Mouse (Mus musculus) cerebellum, adult 2 months (tissue): ENCODE measurements around the gene Hoxa3. TPM values are rescaled to one million over a fixed set of nuclear protein-coding genes. Genes with fewer than 3 reads are reported as not detected.

Experiments
- DNase-seq, 2 experiments: peaks; one replicate each; pipeline ENCODE4 v3.0.0; 2021
- H3K27ac ChIP-seq: fragments of 200-500 bp; 2 replicates; pipeline ENCODE4 v1.5.1; 2012; ENCODE audit warnings: low read length, control low read depth, inconsistent platforms; ENCODE audit not compliant: insufficient read depth
- H3K27me3 ChIP-seq: fragments of 200-500 bp; 2 replicates; pipeline ENCODE4 v1.6.1; 2012; ENCODE audit warnings: inconsistent platforms, mild to moderate bottlenecking, low read length, moderate library complexity; ENCODE audit not compliant: control insufficient read depth, insufficient read depth
- H3K4me1 ChIP-seq: fragments of 200-500 bp; 2 replicates; pipeline ENCODE4 v1.6.1; 2011; ENCODE audit warnings: low read length; ENCODE audit not compliant: control insufficient read depth, insufficient read depth
- H3K4me3 ChIP-seq: fragments of 200-500 bp; replicated peaks from 2 replicates; pipeline ENCODE3; 2011; ENCODE audit warnings: mild to moderate bottlenecking, low read depth, low read length, control low read depth; ENCODE audit not compliant: insufficient read depth
- CTCF ChIP-seq: fragments of 200-500 bp; IDR thresholded peaks from 2 replicates; pipeline ENCODE4 v1.5.1; 2011; ENCODE audit warnings: low read depth, mild to moderate bottlenecking, control low read depth, low read length, moderate library complexity, borderline replicate concordance; ENCODE audit not compliant: insufficient read depth
- POLR2A ChIP-seq: fragments of 200-500 bp; IDR thresholded peaks from 2 replicates; pipeline ENCODE4 v1.6.1; 2011; ENCODE audit warnings: low read length, control low read depth, borderline replicate concordance; ENCODE audit not compliant: insufficient read depth
- WGBS: fragments of 180-500 bp; shearing (Covaris S2); methylation state at CpG from one replicate; pipeline ENCODE4 v1.1.7; 2018; 5-methylcytosine and 5-hydroxymethylcytosine counted together
- polyA plus RNA-seq: library from polyadenylated mRNA; depleted of rRNA; stranded (reverse); fragments of >200 nt; gene quantifications from 2 replicates; pipeline ENCODE4 v1.2.3, GENCODE M21; 2012; rRNA removed

The Hoxa3 gene
- polyA plus RNA-seq, 1 experiment, result 2.2 TPM

DNA sequence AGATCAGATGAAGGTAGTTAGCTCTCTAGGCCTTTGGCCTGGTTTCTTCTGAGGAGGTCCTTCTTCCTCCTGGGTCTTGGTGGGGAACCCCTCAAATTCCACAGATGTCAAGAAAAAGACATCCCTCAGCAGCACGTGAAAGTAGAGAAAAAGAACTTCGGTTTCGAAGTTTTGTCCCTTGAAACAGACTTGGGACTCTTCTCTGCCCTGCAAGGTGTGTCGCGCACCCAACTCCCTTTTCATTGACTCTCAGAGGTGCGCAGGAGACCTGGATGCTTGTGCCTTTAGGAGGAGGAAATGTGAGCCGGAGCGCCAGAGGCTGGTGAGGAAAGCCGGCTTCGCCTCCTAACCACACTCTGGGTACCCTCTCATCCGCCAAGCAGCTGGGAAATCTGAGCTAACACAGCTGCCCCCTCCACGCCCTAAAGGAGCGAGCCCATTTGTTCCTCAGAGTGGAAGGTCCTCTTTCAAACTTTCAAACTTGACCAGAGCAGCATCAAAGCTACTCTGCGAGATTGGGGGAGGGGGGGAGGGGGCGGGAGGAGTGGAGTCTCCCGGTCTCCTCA is 62.7 kb downstream of the Hoxa3 start:
- DNase-seq, result no peak
- Histone ChIP-seq H3K4me1 (no peaks in the 10 kb centered on the region), H3K27me3 (peaks cover 6% of the 10 kb centered on the region; the same call in 1 of the 2 replicates), H3K4me3 (no peak overlapping the region), H3K27ac (no peak overlapping the region)
- no peak for TF ChIP-seq CTCF
- no peak for TF ChIP-seq POLR2A
- 13% methylated on average over 16 of the region's 16 CpGs for WGBS

DNA sequence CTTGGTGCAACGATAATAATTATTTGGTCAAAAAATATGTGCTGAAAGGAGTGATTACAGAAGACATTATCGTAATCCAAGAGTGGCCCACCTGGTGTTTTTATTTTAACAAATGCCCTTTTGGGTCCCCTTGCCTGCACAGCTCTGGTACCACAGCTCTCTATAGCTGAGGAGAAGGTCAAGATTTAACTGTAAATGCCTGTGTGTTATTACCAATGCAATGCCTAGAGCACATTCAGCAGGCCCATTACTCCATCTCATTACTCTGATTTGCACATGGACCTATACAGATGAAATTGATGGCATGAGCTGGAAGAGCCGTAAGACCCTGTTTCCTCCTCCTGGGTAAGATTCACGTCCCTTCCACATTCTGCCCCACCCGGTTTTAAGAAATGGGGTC is 74.0 kb downstream of the Hoxa3 start:
- DNase-seq, result no peak
- Histone ChIP-seq H3K27me3 (no peaks in the 10 kb centered on the region; the same call in 1 of the 2 replicates), H3K4me1 (no peaks in the 10 kb centered on the region), H3K4me3 (no peak overlapping the region), H3K27ac (no peak overlapping the region)
- WGBS, result 90% methylated on average over 5 of the region's 5 CpGs
- TF ChIP-seq CTCF (no peak), POLR2A (no peak)

DNA sequence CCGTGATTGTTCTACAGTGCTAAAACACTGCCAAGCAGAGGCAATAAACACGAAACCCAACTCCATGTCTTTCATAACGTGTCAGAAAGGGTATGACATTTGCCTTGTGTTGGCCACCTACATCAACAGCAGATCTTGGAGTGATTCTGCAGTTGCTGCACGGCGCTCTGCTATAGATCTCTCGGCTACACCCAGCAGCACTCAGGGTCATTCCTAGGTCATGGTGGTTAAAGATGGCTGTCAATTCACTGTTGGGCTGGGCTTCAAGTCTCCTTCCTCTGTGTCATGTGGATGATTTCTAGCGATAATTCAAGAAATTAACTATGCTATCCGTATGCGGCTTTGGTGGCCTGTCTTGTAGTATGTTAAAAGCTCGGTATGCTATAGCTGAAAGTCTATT is 74.6 kb downstream of the Hoxa3 start:
- no peak for DNase-seq
- H3K4me1 ChIP-seq, result no peaks in the 10 kb centered on the region
- H3K27me3 ChIP-seq, result no peaks in the 10 kb centered on the region; the same call in 1 of the 2 replicates
- no peak overlapping the region for H3K4me3 ChIP-seq
- 86% methylated on average over 10 of the region's 10 CpGs for WGBS
- H3K27ac ChIP-seq, result no peak overlapping the region
- TF ChIP-seq CTCF (no peak), POLR2A (no peak)

DNA sequence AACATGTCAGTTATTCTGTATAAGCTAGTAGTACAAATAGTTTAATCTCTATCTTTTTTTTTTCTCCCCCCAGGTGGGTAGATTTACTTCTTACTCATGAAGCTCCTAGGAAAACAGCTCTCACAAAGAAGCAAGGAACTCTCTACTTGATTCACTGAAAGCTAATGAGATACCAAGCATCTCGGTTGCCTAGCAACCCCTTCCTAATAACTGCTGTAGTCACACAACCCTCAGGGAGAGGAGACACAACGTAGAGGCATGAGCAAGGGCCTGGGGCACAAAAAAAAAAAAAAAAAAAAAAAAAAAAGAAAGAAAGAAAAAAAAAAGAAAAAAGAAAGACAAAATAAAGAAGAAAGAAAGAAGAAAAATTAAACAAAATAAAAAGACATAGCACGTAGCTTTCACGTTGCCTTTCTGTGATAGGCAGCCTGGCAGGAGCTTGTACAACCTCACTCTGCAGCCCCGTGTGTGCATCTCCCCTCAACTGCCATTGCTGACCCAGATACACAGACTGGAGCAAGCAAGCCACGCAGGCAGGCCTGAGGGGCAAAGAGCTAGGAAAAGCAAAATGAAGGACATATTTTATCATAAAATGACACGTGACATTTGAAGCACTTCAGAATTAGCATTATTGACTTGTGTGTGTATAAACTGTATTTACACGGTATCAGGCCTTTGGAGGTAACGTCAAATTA is 75.1 kb downstream of the Hoxa3 start:
- no peak for DNase-seq
- Histone ChIP-seq H3K4me1 (no peaks in the 10 kb centered on the region), H3K27ac (no peak overlapping the region), H3K4me3 (no peak overlapping the region), H3K27me3 (no peaks in the 10 kb centered on the region)
- WGBS, result 57% methylated on average over 9 of the region's 9 CpGs
- TF ChIP-seq CTCF, result no peak
- no peak for TF ChIP-seq POLR2A

GRCm38 (mm10) chr6:52123673-52124072 is 89.5 kb downstream of the Hoxa3 start:
- no peak overlapping the region for H3K27ac ChIP-seq
- DNase-seq, result no peak
- no peak overlapping the region for H3K4me3 ChIP-seq
- WGBS, result 79% methylated on average over 4 of the region's 4 CpGs
- no peaks in the 10 kb centered on the region for H3K4me1 ChIP-seq
- TF ChIP-seq CTCF, result no peak
- no peaks in the 10 kb centered on the region for H3K27me3 ChIP-seq

DNA sequence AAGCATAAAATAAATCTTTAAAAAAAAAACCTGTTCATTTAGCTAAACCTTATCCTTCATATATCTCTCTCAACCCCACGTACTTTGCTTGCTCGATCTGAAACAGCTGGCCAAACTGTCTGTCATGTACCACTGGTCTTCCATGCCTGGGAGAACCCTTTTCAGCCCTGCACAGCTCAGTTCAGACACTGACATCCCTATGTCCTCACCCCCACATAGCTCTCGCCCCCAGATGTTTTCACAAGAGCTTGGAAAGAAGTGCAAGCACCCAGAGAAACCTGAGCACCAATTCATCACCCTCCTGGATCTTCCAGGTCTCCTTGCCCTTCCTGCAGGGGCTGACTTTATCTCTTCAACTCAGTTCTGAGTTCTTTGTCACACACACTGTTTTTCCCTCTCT is 92.0 kb downstream of the Hoxa3 start:
- 75% methylated on average over 3 of the region's 3 CpGs for WGBS
- no peaks in the 10 kb centered on the region for H3K4me1 ChIP-seq

More for the DNA sequence above, 92.0 kb downstream of the Hoxa3 start:
- TF ChIP-seq POLR2A (no peak), CTCF (no peak)
- Histone ChIP-seq H3K4me3 (no peak overlapping the region), H3K27me3 (no peaks in the 10 kb centered on the region), H3K27ac (no peak overlapping the region)
- DNase-seq, result no peak

Other genes starting within 250 kb of the Hoxa3 start
- 13.7 and 19.2 TPM in 2 replicates for gene Skap2, start 200.8 kb downstream of the Hoxa3 start, polyA plus RNA-seq
- 0.65 and 0.80 TPM in 2 replicates for gene Hoxa1, start 55.0 kb downstream of the Hoxa3 start, polyA plus RNA-seq
- gene Hoxa2, start 48.5 kb downstream of the Hoxa3 start, polyA plus RNA-seq, result 1.8 and 2.8 TPM in 2 replicates
- gene 5730596B20Rik, start 35.8 kb downstream of the Hoxa3 start, polyA plus RNA-seq, result 0.16 and 0.18 TPM in 2 replicates
- gene Hoxa4, start 21.6 kb downstream of the Hoxa3 start, polyA plus RNA-seq, result 4.1 and 5.1 TPM in 2 replicates
- gene Hoxa5, start 8.7 kb downstream of the Hoxa3 start, polyA plus RNA-seq, result 4.6 and 6.0 TPM in 2 replicates
- gene Hoxa6, start 4.6 kb downstream of the Hoxa3 start, polyA plus RNA-seq, result 0.13 and 0.46 TPM in 2 replicates
- gene Gm28308, start within 50 bp of the Hoxa3 start, polyA plus RNA-seq, result not detected in 2 replicates
- 0.07 and 0.16 TPM in 2 replicates for gene Hoxa7, start 8.5 kb upstream of the Hoxa3 start, polyA plus RNA-seq
- gene Hoxa9, start 17.8 kb upstream of the Hoxa3 start, polyA plus RNA-seq, result not detected in 2 replicates
- not detected in 2 replicates for gene Hoxa10, start 27.5 kb upstream of the Hoxa3 start, polyA plus RNA-seq
- gene Hoxa11, start 32.5 kb upstream of the Hoxa3 start, polyA plus RNA-seq, result not detected in 2 replicates
- gene Hoxa13, start 47.5 kb upstream of the Hoxa3 start, polyA plus RNA-seq, result not detected in 2 replicates
- 0.68 and 0.84 TPM in 2 replicates for gene Evx1, start 100.2 kb upstream of the Hoxa3 start, polyA plus RNA-seq